Mouse (Mus musculus) heart, embryonic 14.5 days (tissue): ENCODE measurements around the gene Slc9a9. TPM values are rescaled to one million over a fixed set of nuclear protein-coding genes. Genes with fewer than 3 reads are reported as not detected.

ENCODE experiments used
- ATAC-seq: fragments of 200-750 bp; cut with Nextera tagmentation; 2 replicates; pipeline ENCODE4 v1.8.0; 2017; ENCODE audit warnings: low read depth, moderate TSS enrichment; ENCODE audit not compliant: insufficient number of reproducible peaks, insufficient read depth, low FRiP score
- H3K27ac ChIP-seq, 2 experiments: fragments of 200-500 bp in 1 of 2; fragments of 300-500 bp in 1 of 2; sonication (generic) in 1 of 2; replicated peaks in 1 of 2; 2 replicates each; pipeline ENCODE4 v1.5.1; 2012 to 2014; ENCODE audit warnings: low read depth in 2 of 2, low read length in 2 of 2, control low read depth in 1 of 2, mild to moderate bottlenecking in 1 of 2, mixed read lengths in 1 of 2; ENCODE audit not compliant: control insufficient read depth in 1 of 2, insufficient read depth in 1 of 2
- H3K27me3 ChIP-seq: fragments of 300-500 bp; sonication (generic); 2 replicates; pipeline ENCODE4 v1.6.1; 2014; ENCODE audit warnings: mild to moderate bottlenecking, low read length, control low read depth; ENCODE audit not compliant: control insufficient read depth, insufficient read depth
- H3K36me3 ChIP-seq: fragments of 300-500 bp; sonication (generic); 2 replicates; pipeline ENCODE4 v1.6.1; 2014; ENCODE audit warnings: mild to moderate bottlenecking, control low read depth, low read length, mixed read lengths; ENCODE audit not compliant: control insufficient read depth, insufficient read depth
- H3K4me1 ChIP-seq, 2 experiments: fragments of 200-500 bp in 1 of 2; fragments of 300-500 bp in 1 of 2; sonication (generic) in 1 of 2; 2 replicates each; pipeline ENCODE4 v1.6.1; 2012 to 2014; ENCODE audit warnings: low read length in 2 of 2, control low read depth in 1 of 2, mixed read lengths in 1 of 2; ENCODE audit not compliant: control insufficient read depth in 2 of 2, insufficient read depth in 2 of 2
- H3K4me2 ChIP-seq: fragments of 300-500 bp; sonication (generic); 2 replicates; pipeline ENCODE4 v1.6.1; 2014; ENCODE audit warnings: mild to moderate bottlenecking, low read length
- H3K4me3 ChIP-seq, 2 experiments: fragments of 200-500 bp in 1 of 2; fragments of 300-500 bp in 1 of 2; sonication (generic) in 1 of 2; 2 replicates each; pipeline ENCODE4 v1.5.1; 2012 to 2014; ENCODE audit warnings: low read length in 2 of 2, mild to moderate bottlenecking in 2 of 2, control low read depth in 1 of 2, low read depth in 1 of 2, moderate library complexity in 1 of 2; ENCODE audit not compliant: control insufficient read depth in 1 of 2, insufficient read depth in 1 of 2
- H3K9ac ChIP-seq: fragments of 300-500 bp; sonication (generic); 2 replicates; pipeline ENCODE4 v1.6.1; 2014; ENCODE audit warnings: mild to moderate bottlenecking, low read length
- H3K9me3 ChIP-seq: fragments of 300-500 bp; sonication (generic); 2 replicates; pipeline ENCODE4 v1.6.1; 2016; ENCODE audit warnings: low read length, control low read depth; ENCODE audit not compliant: control insufficient read depth
- WGBS: fragments of 180-500 bp; shearing (Covaris S2); extraction: QIAGEN DNeasy Blood & Tissue Kit; methylation state at CpG from one replicate; pipeline ENCODE4 v1.1.7; 2014; 5-methylcytosine and 5-hydroxymethylcytosine counted together
- polyA plus RNA-seq: library from polyadenylated mRNA; unstranded; fragments of >200 nt; fragmentation: Nextera tagmentation; extraction: Ambion mirVana; gene quantifications from 2 replicates; pipeline ENCODE4 v1.2.1, GENCODE M21; 2014

Gene Slc9a9
- polyA plus RNA-seq, 1 experiment from 2014 or later, result 4.7 TPM

DNA sequence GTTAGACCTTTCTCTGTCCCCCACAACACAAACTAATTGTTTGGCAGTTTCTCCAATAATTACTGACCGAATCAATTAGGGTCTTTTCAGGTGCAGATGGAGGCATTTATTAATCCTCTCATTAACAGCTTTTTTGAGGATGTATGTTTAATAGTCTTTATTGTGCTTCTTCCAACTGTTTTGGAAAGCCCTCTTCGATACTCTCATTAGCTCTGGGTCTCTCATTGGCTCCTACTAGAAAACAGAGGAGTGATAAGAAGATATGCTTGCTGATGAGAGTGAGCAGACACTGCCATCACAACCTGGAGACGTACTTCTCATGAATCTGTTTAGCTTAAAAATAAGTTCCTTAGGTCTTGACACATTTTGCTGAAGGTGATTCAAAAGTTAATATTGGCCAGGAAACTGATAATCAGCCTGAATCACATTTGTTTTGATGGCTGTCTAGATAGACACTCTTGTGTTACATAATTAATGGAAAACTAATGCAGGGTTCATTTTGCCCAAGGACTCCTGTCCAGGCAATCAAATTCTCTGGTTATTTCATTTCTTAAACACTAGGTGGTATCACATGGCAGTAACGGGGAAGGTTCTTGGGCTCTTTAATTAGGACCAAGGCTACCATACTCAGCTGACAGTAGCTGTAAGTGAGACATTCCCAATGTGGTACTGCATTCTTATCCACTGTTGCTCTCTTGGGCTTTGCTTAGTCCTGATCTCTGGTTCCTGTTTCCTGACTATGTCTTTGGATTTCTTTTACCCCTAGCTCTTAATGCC is 199.5 kb downstream of the Slc9a9 start:
- Histone ChIP-seq H3K4me2 (no peak overlapping the region), H3K9me3 (no peaks in the 10 kb centered on the region), H3K9ac (no peak overlapping the region), H3K27ac (no peak overlapping the region), H3K27me3 (no peaks in the 10 kb centered on the region), H3K4me3 (no peak overlapping the region), H3K4me1 (no peaks in the 10 kb centered on the region), H3K36me3 (no peaks in the 10 kb centered on the region)
- 66% methylated on average over 4 of the region's 4 CpGs for WGBS
- no peak for ATAC-seq

DNA sequence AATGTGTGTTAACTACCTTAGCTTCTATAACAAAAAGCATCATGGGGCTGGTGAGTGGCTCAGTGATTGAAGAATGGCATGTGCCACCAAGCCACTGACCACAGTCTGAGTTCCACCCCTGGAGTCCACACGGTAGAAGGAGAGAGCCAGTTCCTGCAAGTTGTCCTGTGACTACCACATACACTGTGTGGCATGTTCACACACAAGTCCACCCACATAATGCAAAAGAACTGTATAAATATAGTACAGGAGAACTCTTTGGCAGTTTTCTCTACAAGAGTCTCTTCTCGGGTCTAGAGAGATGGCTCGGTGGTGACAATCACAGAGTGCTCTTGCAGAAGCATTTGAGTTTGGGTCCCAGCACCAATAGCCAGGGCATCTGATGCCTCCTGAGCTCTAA is 212.8 kb downstream of the Slc9a9 start:
- H3K4me2 ChIP-seq, result no peak overlapping the region

DNA sequence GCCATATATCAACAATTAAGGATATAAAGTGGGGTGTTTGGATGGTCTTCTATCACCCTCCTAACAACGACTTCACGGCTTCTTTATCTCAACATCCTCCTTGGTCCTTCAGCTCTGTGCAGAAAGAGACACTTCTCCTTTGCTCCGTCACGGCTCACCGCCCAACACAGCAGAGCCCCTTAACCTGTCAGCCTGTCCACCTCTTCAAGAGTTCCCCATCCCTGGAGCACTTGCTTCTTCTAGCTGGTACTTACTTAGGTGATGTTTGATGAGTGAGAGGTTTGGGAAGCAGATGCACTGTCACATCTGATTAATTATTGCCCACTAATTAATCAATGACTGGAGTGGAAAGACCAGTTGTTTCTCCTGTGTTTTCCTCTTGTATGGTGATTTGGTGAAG is 213.7 kb downstream of the Slc9a9 start:
- no peak overlapping the region for H3K4me2 ChIP-seq

More for the DNA sequence above, 212.8 kb downstream of the Slc9a9 start:
- Histone ChIP-seq H3K27me3 (no peaks in the 10 kb centered on the region), H3K4me1 (no peaks in the 10 kb centered on the region), H3K4me3 (no peak overlapping the region), H3K36me3 (no peaks in the 10 kb centered on the region), H3K27ac (no peak overlapping the region), H3K9me3 (no peaks in the 10 kb centered on the region), H3K9ac (no peak overlapping the region)
- no peak for ATAC-seq
- 87% methylated on average over 3 of the region's 3 CpGs for WGBS

DNA sequence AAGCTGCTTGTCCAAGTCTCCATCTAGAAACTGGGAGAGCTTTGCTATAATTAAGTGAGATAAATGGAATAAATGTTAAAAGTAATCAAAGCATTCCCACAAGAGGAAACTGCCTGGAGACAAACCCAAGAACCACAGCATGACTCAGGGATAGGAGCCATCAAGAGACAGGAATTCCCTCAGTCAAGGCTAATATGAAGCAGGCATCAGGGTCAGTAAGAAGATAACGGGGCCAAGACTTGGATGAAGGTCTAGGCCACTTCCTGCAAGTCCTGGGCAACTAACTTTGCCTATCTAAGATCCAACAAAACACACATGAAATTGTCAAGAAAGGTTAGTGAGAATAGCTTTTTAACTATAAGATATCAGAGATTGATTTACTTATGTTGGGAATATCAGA is 215.4 kb downstream of the Slc9a9 start:
- H3K27me3 ChIP-seq, result no peaks in the 10 kb centered on the region
- no peak overlapping the region for H3K4me3 ChIP-seq
- H3K36me3 ChIP-seq, result no peaks in the 10 kb centered on the region
- no peaks in the 10 kb centered on the region for H3K4me1 ChIP-seq
- WGBS, result 48% methylated on average over 1 of the region's 1 CpGs
- no peak overlapping the region for H3K27ac ChIP-seq
- H3K4me2 ChIP-seq, result no peak overlapping the region
- no peaks in the 10 kb centered on the region for H3K9me3 ChIP-seq
- no peak overlapping the region for H3K9ac ChIP-seq
- ATAC-seq, result no peak

More for the DNA sequence above, 213.7 kb downstream of the Slc9a9 start:
- ATAC-seq, result no peak
- H3K9ac ChIP-seq, result no peak overlapping the region
- no peaks in the 10 kb centered on the region for H3K27me3 ChIP-seq
- H3K27ac ChIP-seq, result no peak overlapping the region
- no peak overlapping the region for H3K4me3 ChIP-seq
- H3K9me3 ChIP-seq, result no peaks in the 10 kb centered on the region
- 74% methylated on average over 5 of the region's 5 CpGs for WGBS
- no peaks in the 10 kb centered on the region for H3K36me3 ChIP-seq
- no peaks in the 10 kb centered on the region for H3K4me1 ChIP-seq

GRCm38 (mm10) chr9:94889647-94890046 is 219.9 kb downstream of the Slc9a9 start:
- H3K4me1 ChIP-seq, result no peaks in the 10 kb centered on the region
- peaks cover under 1% of the 10 kb centered on the region; the same call in 1 of the 2 replicates for H3K9me3 ChIP-seq

DNA sequence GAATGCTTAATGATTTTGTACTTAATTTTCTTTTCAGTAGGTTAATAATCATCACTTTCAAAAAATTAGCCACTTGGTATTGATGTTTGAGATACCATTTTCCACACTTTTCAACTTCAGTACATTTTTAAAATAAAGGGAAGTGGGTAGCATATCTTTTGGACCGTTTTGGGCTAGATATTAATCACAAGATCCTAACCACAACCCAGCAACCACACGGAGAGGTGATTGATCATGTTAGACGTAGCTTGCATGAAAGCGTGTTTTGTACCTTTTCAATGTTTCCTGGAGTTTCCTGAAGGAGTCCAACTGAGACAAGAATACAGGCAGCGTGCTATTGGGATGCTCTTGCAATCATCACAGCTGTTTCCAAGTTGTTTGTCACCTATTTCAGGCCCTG is 226.2 kb downstream of the Slc9a9 start:
- no peak for ATAC-seq

More at GRCm38 (mm10) chr9:94889647-94890046, 219.9 kb downstream of the Slc9a9 start:
- Histone ChIP-seq H3K36me3 (no peaks in the 10 kb centered on the region), H3K4me2 (no peak overlapping the region), H3K27me3 (no peaks in the 10 kb centered on the region), H3K27ac (no peak overlapping the region), H3K4me3 (no peak overlapping the region), H3K9ac (no peak overlapping the region)
- no peak for ATAC-seq

GRCm38 (mm10) chr9:94904180-94904579 is 234.5 kb downstream of the Slc9a9 start:
- H3K27ac ChIP-seq, result no peak overlapping the region
- H3K9me3 ChIP-seq, result peaks cover 7% of the 10 kb centered on the region; the same call in 1 of the 2 replicates
- peaks cover 5 to 13% of the 10 kb centered on the region in 2 experiments; a peak in 2 of 4 replicates for H3K4me1 ChIP-seq
- no peak overlapping the region for H3K4me3 ChIP-seq
- no peaks in the 10 kb centered on the region for H3K27me3 ChIP-seq
- H3K4me2 ChIP-seq, result no peak overlapping the region
- H3K9ac ChIP-seq, result no peak overlapping the region
- ATAC-seq, result no peak
- H3K36me3 ChIP-seq, result no peaks in the 10 kb centered on the region

More for the DNA sequence above, 226.2 kb downstream of the Slc9a9 start:
- 81% methylated on average over 5 of the region's 5 CpGs for WGBS
- Histone ChIP-seq H3K36me3 (no peaks in the 10 kb centered on the region), H3K9ac (no peak overlapping the region), H3K27me3 (no peaks in the 10 kb centered on the region), H3K4me3 (no peak overlapping the region), H3K27ac (no peak overlapping the region), H3K4me2 (no peak overlapping the region), H3K9me3 (peaks cover 4% of the 10 kb centered on the region; the same call in 1 of the 2 replicates), H3K4me1 (no peaks in the 10 kb centered on the region)
